Mouse (Mus musculus) hematopoietic stem cell, adult 5-6 weeks (primary cell): Measurements from ENCODE around the gene Trim66. TPM values are rescaled to one million over a fixed set of nuclear protein-coding genes. Genes with fewer than 3 reads are reported as not detected.
A peak's percentile ranks its signal among the peaks of the same experiment; 100 is the strongest.

Experiments
- ATAC-seq, 2 experiments: fragments of 125-278 bp in 1 of 2; replicated peaks in 1 of 2; 2 replicates each; pipeline ENCODE4 v1.8.0; 2016 to 2017; ENCODE audit warnings: inconsistent platforms in 2 of 2, mild to moderate bottlenecking in 2 of 2, moderate number of reproducible peaks in 2 of 2, low read depth in 1 of 2, moderate TSS enrichment in 1 of 2; ENCODE audit not compliant: low FRiP score in 2 of 2, poor library complexity in 2 of 2, severe bottlenecking in 2 of 2, insufficient read depth in 1 of 2, low TSS enrichment in 1 of 2
- total RNA-seq: library from RNA; stranded (forward); fragments of 172-1452, 232-1000 nt; gene quantifications from 2 replicates; pipeline ENCODE4 v1.2.3, GENCODE M21; 2017

Gene Trim66
- total RNA-seq, 1 experiment from 2014 or later: 0.30 TPM

DNA sequence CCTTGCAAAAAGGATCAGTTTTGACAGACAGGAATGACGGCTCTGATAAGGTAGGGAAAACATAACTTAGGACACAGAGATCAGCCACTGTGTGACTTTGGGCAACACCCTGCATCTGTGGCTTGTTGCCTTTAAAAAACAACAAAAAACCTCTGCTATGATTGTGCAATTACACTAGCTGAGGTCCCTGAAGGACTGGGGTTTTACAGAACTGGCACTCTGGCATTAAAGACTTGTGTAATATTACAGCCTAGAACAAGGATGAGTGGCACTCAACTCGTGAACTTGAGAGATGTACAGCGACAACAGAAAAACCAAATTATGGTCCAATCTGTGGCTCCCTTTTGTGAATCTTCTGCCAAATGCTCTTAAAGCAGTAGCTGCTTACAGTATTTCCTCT lies 16.8 kb upstream of the Trim66 start:
- ATAC-seq: no peak

DNA sequence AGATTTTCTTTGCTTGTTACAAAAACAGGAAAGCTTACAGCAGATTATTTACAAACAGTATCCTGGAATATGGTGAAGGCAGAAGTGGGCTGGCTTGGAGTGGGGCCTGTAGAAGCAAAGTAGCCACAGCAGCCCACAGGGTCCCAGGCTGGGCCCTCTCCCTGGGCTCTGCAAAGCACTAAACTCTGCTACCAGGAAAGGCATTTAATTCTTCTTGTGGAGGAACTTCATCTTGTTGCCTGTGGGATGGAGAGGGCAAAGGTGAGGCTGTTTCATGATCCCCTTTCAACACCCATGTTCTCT lies 16.5 kb upstream of the Trim66 start:
- ATAC-seq: no peak

GRCm38 (mm10) chr7:109523741-109524441 lies 16.0 kb upstream of the Trim66 start:
- no peak for ATAC-seq

GRCm38 (mm10) chr7:109523304-109523703 lies 15.4 kb upstream of the Trim66 start:
- ATAC-seq: no peak

DNA sequence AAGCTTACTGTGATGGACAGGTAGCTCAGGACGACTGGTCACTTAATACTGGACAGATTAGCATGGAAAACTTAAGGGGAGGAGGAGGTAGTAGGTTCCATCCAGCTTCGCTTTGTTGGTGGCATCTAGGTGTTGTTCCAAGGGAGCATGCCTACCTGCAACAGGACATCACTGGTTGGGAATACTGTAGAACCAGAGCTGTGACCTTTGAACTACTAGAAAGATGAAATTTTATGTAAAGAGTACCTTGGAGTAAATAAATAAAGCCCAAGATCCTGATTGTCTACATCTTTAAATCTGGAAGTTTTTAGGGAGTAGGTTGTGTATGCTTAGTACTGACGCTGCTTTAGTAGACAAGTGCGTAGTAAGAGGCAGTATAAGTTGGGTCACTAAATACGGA lies 14.2 kb upstream of the Trim66 start:
- ATAC-seq: no peak

GRCm38 (mm10) chr7:109519936-109520335 lies 12.0 kb upstream of the Trim66 start:
- no peak for ATAC-seq

- ATAC-seq: peak; percentile 88 to 91
These were observed 11.1 kb upstream of the Trim66 start, which contains the start of gene Rpl27a for GRCm38 (mm10) chr7:109518838-109519696. Rpl27a (plus strand) TSS chr7:109519147.

DNA sequence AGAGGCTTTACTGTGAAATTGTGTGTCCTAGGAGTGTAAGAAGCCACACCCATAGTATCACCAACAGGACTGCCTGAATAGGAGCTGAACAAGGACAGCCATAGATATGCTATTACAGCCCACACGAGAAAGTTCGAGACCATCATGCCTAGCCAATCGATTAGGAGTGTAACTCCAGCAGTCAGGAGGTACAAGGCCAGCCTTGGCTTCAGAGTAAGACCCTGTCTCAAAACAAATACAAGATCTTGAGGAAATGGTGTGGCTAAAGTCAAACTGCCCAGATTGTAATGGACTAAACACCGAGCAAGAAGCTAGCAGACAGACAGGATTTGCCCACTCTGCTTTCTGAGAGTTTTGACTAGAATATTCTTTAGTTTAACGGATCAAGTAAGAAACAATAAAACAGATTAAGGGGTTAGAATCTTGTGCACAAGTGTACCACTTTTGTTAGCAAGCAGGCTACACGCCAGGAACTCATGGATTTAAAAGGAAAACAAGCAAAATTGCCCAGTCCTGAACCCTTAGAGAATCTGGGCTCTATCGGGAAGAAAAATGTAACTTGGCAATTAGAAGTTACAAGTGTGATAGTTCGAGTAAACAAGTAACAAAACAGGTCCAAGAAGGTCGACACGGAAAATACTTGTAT lies 10.2 kb upstream of the Trim66 start:
- ATAC-seq: no peak

DNA sequence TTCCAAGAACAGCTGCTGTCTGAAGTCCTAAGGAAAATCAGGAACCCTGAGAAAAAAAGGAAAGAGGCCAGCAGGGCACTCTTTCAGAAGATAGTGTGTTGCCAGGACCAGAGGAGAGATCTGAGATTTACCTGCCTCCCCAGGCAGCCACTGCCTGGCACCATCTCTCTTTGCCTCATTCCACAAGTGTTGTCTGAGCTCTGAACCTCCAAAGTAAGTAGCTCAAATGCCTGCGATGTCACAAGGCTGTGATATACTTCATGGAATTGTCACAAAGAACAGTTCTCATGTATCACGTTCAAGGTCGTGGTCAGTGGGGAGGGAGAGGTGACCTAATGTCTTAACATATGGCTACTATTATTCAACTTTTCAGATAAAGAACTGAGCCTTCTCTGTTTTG lies 8.6 kb upstream of the Trim66 start:
- no peak for ATAC-seq

GRCm38 (mm10) chr7:109511838-109512237 lies 3.9 kb upstream of the Trim66 start:
- ATAC-seq: no peak

DNA sequence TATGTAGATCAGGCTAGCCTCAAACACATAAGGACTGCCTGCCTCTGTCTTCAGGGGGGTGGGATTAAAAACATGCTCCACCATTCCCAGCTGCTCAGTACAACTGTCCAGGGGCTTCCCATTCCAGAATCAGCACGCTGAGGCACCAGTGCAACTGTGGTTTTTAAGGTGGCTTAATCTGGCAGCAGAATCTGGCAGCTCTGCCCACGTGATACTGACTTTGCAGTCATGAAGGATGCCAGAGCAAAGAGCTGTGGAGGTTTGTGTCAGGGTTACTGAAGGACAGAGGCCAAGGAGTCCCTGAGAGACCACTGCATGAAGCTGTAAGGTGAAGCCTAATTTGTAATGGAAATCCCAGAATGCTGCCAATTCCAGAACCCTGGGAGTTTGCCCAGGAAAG lies 2.9 kb upstream of the Trim66 start:
- ATAC-seq: peak in 1 of 2 experiments; percentile 40; a peak in 1 of 4 replicates

DNA sequence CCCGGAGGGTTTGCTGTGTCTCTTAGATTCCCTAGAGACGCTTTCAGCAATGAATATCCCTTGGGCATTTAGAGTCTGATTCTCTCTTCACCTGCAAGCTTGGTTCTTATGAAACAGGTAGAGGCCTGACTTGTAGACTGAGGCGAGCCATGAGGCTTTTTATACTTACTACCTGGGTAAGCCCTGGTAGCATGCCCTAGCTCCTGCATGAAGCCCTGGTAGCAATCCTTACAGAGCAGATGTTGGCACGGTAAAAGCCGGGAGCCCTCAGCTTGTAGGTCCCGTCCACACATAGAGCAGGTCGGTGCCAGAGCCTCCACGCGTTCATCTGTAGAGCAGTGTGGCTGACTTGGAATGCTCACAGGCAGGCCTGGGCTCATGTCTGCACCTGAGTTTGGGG lies 362 bp downstream of the Trim66 start:
- no peak for ATAC-seq

- no peak; a peak in 1 of 4 replicates for ATAC-seq
These were observed 815 bp downstream of the Trim66 start for GRCm38 (mm10) chr7:109507119-109507518.

DNA sequence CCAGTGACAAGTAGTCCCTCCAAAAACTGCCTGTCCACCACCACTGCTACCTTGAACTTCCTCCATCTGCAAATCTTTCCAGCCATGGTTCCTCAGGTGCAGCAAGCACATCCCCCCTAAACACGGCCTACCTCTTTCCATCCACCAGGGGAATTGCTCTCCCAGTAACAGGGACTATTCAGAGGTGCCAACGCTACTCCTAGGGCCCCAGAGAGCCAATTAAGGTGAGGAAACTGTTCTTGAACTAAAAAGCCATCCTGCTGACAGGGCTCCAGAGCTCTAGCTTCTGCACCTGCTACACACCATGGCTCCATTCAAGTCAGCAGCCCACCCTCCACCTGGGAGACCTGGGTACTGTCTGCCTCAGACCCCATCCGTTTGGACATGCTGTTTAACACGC lies 10.4 kb downstream of the Trim66 start:
- ATAC-seq: no peak

DNA sequence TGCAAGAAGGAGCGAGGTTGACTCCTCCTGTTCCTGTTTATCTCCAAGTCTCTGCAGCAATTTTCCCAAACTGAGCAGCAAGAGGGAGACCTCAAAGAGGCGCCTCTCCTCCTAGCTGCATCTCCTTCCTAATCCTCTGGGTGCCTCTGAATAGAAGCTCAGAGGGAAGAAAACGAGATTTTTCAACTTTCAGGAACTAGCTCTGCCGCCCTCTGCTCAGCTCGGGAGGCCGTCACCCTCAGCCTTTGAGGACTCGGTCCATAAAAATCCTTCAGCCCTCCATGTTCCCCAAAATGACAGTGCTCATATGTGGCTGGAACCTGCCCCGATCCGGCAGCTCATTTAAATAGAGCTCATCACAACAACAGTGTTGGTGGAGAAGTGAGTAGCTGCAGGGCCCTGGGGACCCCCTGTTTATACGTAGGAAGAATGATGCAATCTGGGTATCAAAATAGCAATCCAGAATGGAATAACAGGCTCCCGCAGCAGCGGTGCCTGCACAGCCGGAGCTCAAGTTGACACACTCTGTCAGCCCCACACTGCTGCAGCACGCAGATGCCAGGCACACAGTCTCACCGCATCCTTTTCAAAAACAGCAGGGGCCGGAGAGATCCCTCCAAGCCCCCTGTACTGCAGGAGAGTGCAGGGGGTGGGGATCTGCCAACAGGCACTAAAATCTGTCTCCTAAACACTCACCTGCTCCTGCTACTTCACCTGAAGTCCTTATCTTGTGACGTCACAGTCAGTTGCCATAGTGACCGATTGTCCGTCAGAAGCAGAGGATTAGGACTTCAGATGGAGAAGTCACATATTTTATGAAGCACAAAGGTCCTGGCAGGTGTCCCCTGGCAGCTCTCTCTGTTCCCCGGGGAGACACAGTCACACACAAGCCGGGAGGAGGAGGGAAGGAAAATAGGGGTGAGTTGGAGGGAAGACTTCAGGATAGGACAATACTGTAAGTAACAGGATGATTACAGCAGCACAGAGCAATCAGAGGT lies 14.3 kb downstream of the Trim66 start:
- no peak for ATAC-seq

DNA sequence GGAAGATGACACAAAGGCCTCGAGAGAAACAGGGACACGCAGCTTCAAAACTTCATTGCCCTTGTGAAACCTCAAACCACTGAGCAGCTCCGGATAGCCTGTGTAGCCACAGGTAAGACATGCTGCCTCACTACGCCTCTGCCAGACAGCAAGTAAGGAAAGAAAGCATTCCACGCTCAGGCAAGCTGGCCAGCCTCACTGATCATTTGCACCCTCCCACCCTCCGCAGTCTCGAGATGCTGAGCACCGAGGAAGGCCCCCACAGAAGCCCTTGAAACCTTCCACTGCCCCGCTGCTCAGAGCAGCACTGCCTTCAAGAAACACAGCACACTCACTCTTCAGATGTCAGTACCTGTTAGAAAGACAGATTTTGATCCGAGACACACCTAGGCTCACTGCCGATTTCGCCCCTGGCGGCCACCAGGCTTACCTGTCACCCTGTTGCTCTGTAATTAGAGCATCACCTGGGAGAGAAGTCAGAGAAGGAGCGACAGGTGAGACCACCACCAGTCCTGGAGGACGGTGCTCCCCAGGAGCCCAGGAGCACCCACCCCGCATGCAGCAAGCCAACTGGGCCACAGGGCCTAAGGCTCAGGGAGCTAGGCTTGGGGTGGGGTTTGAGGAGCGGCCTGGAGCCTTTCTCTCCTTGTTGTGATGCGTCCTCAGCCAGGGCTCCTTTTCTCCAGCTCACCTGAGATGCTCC lies 15.2 kb downstream of the Trim66 start:
- no peak for ATAC-seq

DNA sequence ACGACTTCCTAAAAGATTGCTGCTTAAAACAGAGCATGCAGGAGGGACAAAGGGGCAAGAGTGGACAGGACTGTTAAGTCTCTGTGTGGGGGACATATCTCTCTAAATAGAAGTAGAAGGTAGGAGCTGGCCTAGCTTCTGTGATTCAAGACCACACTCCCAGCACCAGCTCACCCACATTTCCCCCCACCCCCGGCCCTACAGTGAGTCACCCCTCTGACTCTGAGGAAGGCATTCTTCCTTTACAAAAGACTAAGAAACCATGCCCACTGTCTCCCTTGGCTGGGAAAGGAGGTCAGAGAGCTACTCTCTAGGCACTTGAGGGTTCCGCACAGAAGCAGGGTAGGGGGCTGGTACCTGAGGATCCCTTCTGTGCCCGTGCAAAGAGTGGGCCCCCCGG lies 23.7 kb downstream of the Trim66 start:
- ATAC-seq: no peak
